Comparison of ENCODE assay signal across 14 mouse cellular contexts in genomic region chr11:5381226-5381625, GRCm38 (mm10).
DNase-seq lines count a peak whose midpoint lies in the region; ATAC-seq lines count a peak whose summit lies in the region.
"Had no signal": no experiment of that assay in that cellular context is flagged by ENCODE, and none has a peak within 500 bp of the region (broad histone marks: within the 10 kb centered on the region; RNA-seq: fewer than 3 reads in every experiment).

No protein-coding gene starts in this region.

- H3K4me1 ChIP-seq in kidney, embryonic 16.5 days (ENCODE audit: insufficient read depth, low read length), result peaks cover 7% of the 10 kb centered on the region
- no peaks in the 10 kb centered on the region for H3K4me1 ChIP-seq in kidney, embryonic 14.5 days (ENCODE audit: control insufficient read depth, insufficient read depth, low read length)

- H3K27ac ChIP-seq in kidney, embryonic 16.5 days (ENCODE audit: low read length), result peak overlapping the region; percentile 43; the same call in 1 of the 2 replicates
- no peak overlapping the region for H3K27ac ChIP-seq in kidney, embryonic 14.5 days (ENCODE audit: low read depth, low read length)
- H3K27ac ChIP-seq: intestine, embryonic 15.5 days; stomach, embryonic 15.5 days had no signal

- WGBS in kidney, embryonic 16.5 days, result 56% methylated on average over 5 of the region's 5 CpGs
- WGBS in kidney, embryonic 14.5 days, result 64% methylated on average over 5 of the region's 5 CpGs

- H3K4me3 ChIP-seq in kidney, embryonic 16.5 days (ENCODE audit: low read length), result no peak overlapping the region
- no peak overlapping the region for H3K4me3 ChIP-seq in kidney, embryonic 14.5 days (ENCODE audit: low read length)
- H3K4me3 ChIP-seq: intestine, embryonic 15.5 days; megakaryocyte, embryonic 14.5 days; stomach, embryonic 15.5 days had no signal

- no peak overlapping the region for H3K4me2 ChIP-seq in kidney, embryonic 16.5 days (replicated peaks; ENCODE audit: low read depth, low read length)
- no peak overlapping the region for H3K4me2 ChIP-seq in kidney, embryonic 14.5 days (replicated peaks; ENCODE audit: low read depth, low read length)
- H3K4me2 ChIP-seq: intestine, embryonic 15.5 days; stomach, embryonic 15.5 days had no signal

- H3K9me3 ChIP-seq in kidney, embryonic 16.5 days (ENCODE audit: low read length), result no peaks in the 10 kb centered on the region
- H3K9me3 ChIP-seq in kidney, embryonic 14.5 days (ENCODE audit: control insufficient read depth, low read length), result no peaks in the 10 kb centered on the region
- H3K9me3 ChIP-seq: intestine, embryonic 15.5 days; megakaryocyte, embryonic 14.5 days; stomach, embryonic 15.5 days had no signal

- no peak overlapping the region; the same call in 1 of the 2 replicates for H3K9ac ChIP-seq in kidney, embryonic 16.5 days (replicated peaks; ENCODE audit: low read length)
- no peak overlapping the region for H3K9ac ChIP-seq in kidney, embryonic 14.5 days (ENCODE audit: low read depth, low read length)
- H3K9ac ChIP-seq: intestine, embryonic 15.5 days; stomach, embryonic 15.5 days had no signal

- DNase-seq in adipocyte (ENCODE audit: low spot score), result peak; percentile 32
- DNase-seq in adrenal gland, postnatal 36 days, result peak; percentile 31 to 56
- DNase-seq in kidney, postnatal 10 days, result peak; percentile 15
- no peak for DNase-seq in left cerebral cortex, adult 11 months (ENCODE audit: low spot score)
- DNase-seq in layer of hippocampus, adult 18-20 months (ENCODE audit: low spot score in 2 of 2), result no peak
- DNase-seq: embryo, embryonic 11 days; right cerebral cortex, adult 18-20 months had no signal

- no peak for ATAC-seq in kidney, embryonic 16.5 days (ENCODE audit: low FRiP score, low TSS enrichment)
- ATAC-seq in kidney, embryonic 14.5 days (ENCODE audit: low FRiP score, low TSS enrichment), result no peak
- ATAC-seq: activated CD4-positive, CD25-positive, alpha-beta regulatory T cell, adult 4 months; forebrain, embryonic 14.5 days; intestine, embryonic 15.5 days had no signal

- no peaks in the 10 kb centered on the region for H3K27me3 ChIP-seq in kidney, embryonic 16.5 days (ENCODE audit: insufficient read depth, low read length)
- H3K27me3 ChIP-seq in kidney, embryonic 14.5 days (ENCODE audit: control insufficient read depth, insufficient read depth, low read length), result no peaks in the 10 kb centered on the region
- H3K27me3 ChIP-seq: intestine, embryonic 15.5 days; megakaryocyte, embryonic 14.5 days; stomach, embryonic 15.5 days had no signal

- no peaks in the 10 kb centered on the region for H3K36me3 ChIP-seq in kidney, embryonic 16.5 days (ENCODE audit: insufficient read depth, low read length)
- no peaks in the 10 kb centered on the region for H3K36me3 ChIP-seq in kidney, embryonic 14.5 days (ENCODE audit: control insufficient read depth, insufficient read depth, low read length)
- H3K36me3 ChIP-seq: intestine, embryonic 15.5 days; stomach, embryonic 15.5 days had no signal

Comparison
In these comparisons a context has a peak if more than half of its experiments do, and no peak if none do; other contexts are left out.
1. DNase-seq: peak in adipocyte (single experiment), adrenal gland, postnatal 36 days (2 of 2) and kidney, postnatal 10 days (single experiment); none in left cerebral cortex, adult 11 months (single experiment) and layer of hippocampus, adult 18-20 months (0 of 2).